Mouse (Mus musculus) liver, postnatal 0 days (tissue): ENCODE results near the gene Ldhal6b.

ENCODE experiments used
- CTCF ChIP-seq: sonication (generic); IDR thresholded peaks from 2 replicates; pipeline ENCODE4 v1.5.1; 2016; ENCODE audit warnings: antibody characterized with exemption, low read depth
- EP300 ChIP-seq: IDR thresholded peaks from 2 replicates; pipeline ENCODE4 v1.6.1; 2016; ENCODE audit warnings: antibody characterized with exemption, low read depth, mild to moderate bottlenecking

- TF ChIP-seq EP300 (no peak), CTCF (no peak)
Measured at GRCm38 (mm10) chr17:5377930-5378310, 40.6 kb downstream of the Ldhal6b start.
